Comparison of ENCODE assay signal across 15 mouse cellular contexts in the genomic region with DNA sequence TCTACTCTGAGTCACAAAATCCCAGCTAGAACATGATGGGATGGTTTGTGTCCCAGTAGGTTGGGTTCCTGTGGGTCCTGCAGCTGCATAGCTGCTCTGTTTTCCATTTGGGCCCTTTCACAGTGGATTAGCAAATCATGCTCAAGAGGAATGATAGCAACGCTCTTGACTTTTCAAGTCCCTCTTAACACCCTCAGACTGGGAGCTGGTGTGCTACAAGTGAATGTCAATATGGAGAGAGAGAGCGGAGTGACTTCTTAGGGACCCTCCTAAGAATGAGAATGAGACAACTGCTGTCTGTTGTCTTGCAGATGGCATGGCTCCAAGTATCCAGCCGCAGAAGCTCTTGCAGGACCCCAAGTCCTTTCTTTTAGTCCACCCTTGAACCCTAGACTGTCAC.
"Had no signal": no experiment of that assay in that cellular context is flagged by ENCODE, and none has a peak within 500 bp of the region (broad histone marks: within the 10 kb centered on the region; RNA-seq: fewer than 3 reads in every experiment).

No protein-coding gene starts in this region.

- H3K4me3 ChIP-seq: liver, embryonic 13.5 days; midbrain, embryonic 15.5 days; myocyte; neural tube, embryonic 13.5 days; stomach, embryonic 15.5 days had no signal

- H3K4me2 ChIP-seq: liver, embryonic 13.5 days; midbrain, embryonic 11.5 days; midbrain, embryonic 15.5 days; neural tube, embryonic 13.5 days; stomach, embryonic 15.5 days had no signal

- H3K9me3 ChIP-seq: liver, embryonic 13.5 days; midbrain, embryonic 15.5 days; neural tube, embryonic 13.5 days; stomach, embryonic 15.5 days had no signal

- DNase-seq: kidney, adult 18-20 months; kidney, adult 9 months; kidney, postnatal 14 days; kidney, postnatal 4 days; liver, embryonic 13.5 days; retina, postnatal 1 day; right cerebral cortex, postnatal 25 days; spleen, adult 18-20 months; thymus, postnatal 25 days had no signal

- H3K27ac ChIP-seq: liver, embryonic 13.5 days; midbrain, embryonic 15.5 days; neural tube, embryonic 13.5 days; stomach, embryonic 15.5 days had no signal

- H3K4me1 ChIP-seq: liver, embryonic 13.5 days; midbrain, embryonic 15.5 days; neural tube, embryonic 13.5 days; stomach, embryonic 15.5 days had no signal

- ATAC-seq: intestine, embryonic 16.5 days; midbrain, embryonic 15.5 days had no signal

- H3K9ac ChIP-seq: liver, embryonic 13.5 days; midbrain, embryonic 15.5 days; neural tube, embryonic 13.5 days; stomach, embryonic 15.5 days had no signal

- H3K27me3 ChIP-seq: liver, embryonic 13.5 days; midbrain, embryonic 15.5 days; neural tube, embryonic 13.5 days; stomach, embryonic 15.5 days had no signal

- H3K36me3 ChIP-seq: liver, embryonic 13.5 days; midbrain, embryonic 15.5 days; neural tube, embryonic 13.5 days; stomach, embryonic 15.5 days had no signal
